Mouse (Mus musculus) CD4-positive, CD25-positive, alpha-beta regulatory T cell, adult 9 weeks (primary cell): ENCODE measurements around the gene Pomgnt2. TPM values are rescaled to one million over a fixed set of nuclear protein-coding genes. Genes with fewer than 3 reads are reported as not detected.

Experiments
- polyA plus RNA-seq: library from polyadenylated mRNA; unstranded; fragments of 100-300 nt; shearing (Covaris generic); gene quantifications from one replicate; pipeline ENCODE4 v1.2.1, GENCODE M21; 2017

Gene Pomgnt2
- 0.45 TPM for polyA plus RNA-seq

GRCm38 (mm10) chr9:121997010-121997409 lies at the start of gene Pomgnt2:
Gene Pomgnt2 (minus strand): TSS chr9:121997110.

GRCm38 (mm10) chr9:121950418-121951113 lies 46.3 kb downstream of the Pomgnt2 start, which contains the start of gene Fam198a:
Gene Fam198a (plus strand): TSS chr9:121950988.

Other genes starting within 250 kb of the Pomgnt2 start
- gene Zfp651, start 237.8 kb downstream of the Pomgnt2 start, polyA plus RNA-seq: 0.24 TPM
- not detected for gene Klhl40, start 219.5 kb downstream of the Pomgnt2 start, polyA plus RNA-seq
- not detected for gene Hhatl, start 204.6 kb downstream of the Pomgnt2 start, polyA plus RNA-seq
- not detected for gene Ccdc13, start 157.6 kb downstream of the Pomgnt2 start, polyA plus RNA-seq
- 119 TPM for gene Higd1a, start 138.7 kb downstream of the Pomgnt2 start, polyA plus RNA-seq
- not detected for gene Ackr2, start 98.8 kb downstream of the Pomgnt2 start, polyA plus RNA-seq
- gene Cyp8b1, start 80.8 kb downstream of the Pomgnt2 start, polyA plus RNA-seq: not detected
- gene Fam198a, start 46.1 kb downstream of the Pomgnt2 start, polyA plus RNA-seq: not detected
- gene Snrk, start 120.2 kb upstream of the Pomgnt2 start, polyA plus RNA-seq: 64.8 TPM